Mouse (Mus musculus) cerebral cortex, adult 2 months (tissue): ENCODE results near the gene Pcdh9.

Source experiments
- WGBS: fragments of 180-500 bp; shearing (Covaris S2); methylation state at CpG from one replicate; pipeline ENCODE4 v1.1.7; 2018; 5-methylcytosine and 5-hydroxymethylcytosine counted together

The Pcdh9 gene

DNA sequence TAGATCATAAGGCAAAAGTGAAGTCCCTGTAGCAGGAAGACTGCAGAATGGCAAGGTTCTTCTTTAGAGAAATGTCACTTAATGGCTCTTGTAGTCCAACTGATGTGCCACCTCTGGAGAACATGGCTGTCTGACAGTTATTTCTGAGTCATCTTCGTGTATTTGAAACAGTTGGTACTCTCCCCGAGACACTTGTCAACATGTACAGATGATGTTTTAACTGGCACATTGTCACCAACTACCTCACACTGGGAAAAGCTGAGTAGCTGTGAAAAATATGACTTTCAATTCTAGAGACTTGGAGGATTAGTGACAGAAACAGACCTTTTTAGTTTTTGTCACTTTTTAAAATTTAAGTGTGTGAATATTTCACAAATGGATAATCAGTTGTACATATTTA lies 804.8 kb downstream of the Pcdh9 start:
- 47% methylated on average over 2 of the region's 2 CpGs for WGBS

DNA sequence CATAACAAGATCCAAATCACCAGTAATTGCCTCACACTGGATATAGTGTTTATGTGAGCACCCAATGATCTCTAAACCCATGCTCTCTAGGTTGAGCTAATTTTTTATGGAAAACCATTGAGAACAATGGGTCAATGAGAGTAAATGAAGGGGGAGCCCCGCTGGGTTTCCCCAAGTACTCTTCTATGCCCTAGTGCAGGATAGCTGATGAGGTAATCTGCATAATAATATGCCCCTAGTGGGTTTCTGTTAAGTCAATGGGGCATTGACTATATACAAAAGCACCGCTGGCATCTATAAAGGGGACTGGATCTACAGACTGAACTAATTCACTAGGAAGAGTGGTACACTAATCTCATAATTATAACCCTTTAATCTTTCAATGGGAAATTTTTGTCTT lies 807.3 kb downstream of the Pcdh9 start:
- 39% methylated on average over 2 of the region's 2 CpGs for WGBS

DNA sequence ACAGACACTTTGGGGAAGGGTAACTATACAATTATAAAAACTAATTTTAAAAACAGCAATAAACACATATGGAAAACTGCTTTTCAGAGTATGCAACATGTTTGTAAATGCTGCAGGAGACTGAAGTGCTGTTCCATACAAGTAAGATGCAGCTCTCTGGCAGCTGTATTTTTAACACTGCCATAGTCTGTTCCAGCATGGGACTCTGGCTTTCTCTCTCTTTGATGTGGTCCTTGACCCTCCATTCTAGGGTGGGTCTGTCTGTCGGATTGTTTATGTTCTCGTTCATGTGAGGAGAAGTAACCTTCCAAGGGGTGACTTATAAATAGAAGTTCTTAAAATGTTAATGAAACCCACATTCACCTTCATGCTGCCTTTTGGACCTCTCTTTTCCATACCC lies 809.6 kb downstream of the Pcdh9 start:
- WGBS = 56% methylated on average over 2 of the region's 2 CpGs

DNA sequence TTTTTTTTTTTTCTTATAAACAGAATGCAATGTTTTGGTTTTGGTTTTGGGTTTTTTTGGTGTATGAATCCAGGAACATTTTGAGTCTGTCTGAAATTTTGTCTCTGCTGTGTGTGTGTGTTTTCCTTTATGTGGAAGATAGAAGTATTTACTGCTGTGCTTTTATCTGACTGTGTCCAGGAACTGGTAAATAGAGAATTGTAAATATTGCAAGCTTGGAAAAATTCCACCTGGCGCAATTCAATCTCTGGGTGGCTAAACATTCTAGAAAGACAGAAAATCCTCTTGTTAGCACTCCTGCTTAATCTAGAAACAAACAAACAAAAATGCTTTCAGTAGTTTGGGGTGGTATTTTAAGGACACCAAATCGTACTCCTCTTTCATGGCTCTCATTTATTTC lies 814.7 kb downstream of the Pcdh9 start:
- WGBS = 54% methylated on average over 2 of the region's 2 CpGs

DNA sequence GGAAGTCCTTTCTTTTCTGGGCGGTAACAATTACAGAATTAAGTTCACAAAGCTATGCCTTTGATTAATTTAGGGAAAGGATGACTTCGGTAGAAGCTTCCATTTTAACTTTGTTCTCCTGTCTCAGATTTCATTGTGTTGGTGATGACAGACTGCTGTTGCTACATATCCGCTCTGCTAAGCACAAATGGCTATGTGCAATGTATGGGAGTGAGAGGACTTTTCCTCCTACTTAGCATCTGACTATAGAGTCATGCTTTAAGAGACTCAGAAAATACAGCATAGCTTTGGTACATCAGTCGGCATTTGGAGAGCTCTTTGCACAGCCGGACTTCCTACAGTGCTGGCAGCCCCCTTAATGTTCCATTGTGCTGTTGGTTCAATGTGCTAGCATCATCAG lies 818.1 kb downstream of the Pcdh9 start:
- 57% methylated on average over 5 of the region's 5 CpGs for whole genome bisulfite sequencing

DNA sequence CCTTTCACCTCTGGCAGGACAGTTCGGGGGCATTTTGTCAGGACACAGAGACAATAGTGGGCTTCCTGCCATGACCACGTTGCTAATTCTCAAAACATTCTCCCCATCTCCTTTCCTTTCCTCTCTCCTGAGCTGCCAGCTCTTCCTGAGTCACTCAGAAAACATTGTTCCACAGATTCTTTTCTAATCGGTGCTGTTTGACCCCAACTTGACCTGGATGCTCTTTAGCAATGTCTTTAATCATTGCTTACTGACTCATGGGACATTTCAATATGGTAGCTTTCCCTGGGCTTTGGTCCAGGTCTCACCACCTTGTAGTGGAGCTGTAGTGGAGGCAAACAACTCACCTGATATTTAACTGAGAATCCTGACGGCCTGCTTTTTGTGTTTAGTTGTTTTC lies 820.3 kb downstream of the Pcdh9 start:
- 61% methylated on average over 4 of the region's 4 CpGs for WGBS

DNA sequence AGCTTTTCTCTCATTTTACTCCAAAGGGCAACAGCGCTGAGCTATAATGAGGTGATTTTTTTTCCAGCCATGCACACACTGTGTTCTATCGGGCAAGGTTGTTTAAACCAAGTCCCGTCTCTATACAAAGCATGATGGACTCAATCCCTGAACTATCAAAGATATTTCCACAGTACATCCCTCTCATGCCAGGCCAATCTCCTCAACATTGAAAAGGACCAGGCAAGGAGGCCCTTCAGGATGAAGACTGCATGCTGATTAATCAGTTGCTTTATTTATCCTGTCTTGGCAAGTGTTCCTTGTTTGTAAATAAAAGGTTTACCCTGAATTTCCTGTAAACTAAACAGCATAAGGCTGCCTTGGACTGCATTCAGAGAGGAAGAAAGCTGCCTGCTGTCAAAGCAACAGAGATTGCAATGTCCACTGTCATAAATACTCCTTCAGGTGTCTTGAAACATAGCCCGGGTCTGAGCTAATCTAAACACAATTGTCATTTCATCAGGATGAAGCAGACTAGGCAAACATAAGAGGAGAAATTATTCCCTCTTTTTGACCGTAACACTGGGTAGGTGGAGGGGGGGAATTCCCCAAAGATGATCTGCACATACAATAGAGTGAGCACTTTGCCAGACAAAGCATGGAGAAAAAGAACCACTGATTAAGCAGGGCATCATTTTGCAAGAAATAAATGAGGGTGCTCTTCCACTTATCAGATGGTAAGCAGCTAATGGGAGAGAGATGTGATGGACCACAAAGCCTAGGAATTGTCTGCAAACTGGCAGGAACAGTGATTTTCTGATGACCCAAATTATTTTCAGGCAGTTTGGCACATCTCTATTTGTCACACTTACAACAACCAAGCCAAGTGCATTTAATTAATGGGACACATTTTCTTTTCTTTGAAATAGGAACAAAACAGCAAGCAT lies 822.8 kb downstream of the Pcdh9 start:
- 48% methylated on average over 5 of the region's 5 CpGs for WGBS

DNA sequence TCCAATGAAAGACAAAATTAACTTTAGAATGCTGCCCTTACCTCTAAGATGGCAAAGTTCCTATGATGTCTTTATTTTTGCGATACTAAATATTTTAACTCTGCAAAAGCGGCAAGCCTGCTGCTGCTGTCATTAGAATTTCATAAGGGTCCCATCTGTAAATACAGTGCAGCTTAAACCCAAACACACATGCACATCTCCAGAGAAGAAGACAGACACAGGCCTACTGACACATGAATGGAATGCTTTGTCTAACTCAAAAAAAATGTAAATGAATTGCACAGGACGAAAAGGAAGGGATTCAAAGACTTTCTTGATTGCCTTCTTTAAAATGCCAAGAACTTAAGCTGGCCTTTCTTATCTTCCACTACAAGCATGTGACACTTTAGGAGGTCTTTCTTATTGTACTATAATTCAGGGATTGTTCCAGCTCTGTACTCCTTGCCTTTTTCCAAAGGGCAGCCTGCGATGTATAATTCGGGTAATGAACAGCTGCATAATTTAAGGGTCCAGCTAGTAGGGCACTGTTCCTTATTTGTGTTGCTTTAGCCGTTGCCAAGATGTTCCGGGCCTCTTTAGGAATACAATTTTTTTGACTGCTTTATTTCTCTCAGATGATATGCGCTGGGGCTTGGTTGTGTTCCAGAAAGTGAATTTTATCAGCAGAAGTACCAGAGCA lies 823.6 kb downstream of the Pcdh9 start:
- WGBS = 40% methylated on average over 8 of the region's 8 CpGs

DNA sequence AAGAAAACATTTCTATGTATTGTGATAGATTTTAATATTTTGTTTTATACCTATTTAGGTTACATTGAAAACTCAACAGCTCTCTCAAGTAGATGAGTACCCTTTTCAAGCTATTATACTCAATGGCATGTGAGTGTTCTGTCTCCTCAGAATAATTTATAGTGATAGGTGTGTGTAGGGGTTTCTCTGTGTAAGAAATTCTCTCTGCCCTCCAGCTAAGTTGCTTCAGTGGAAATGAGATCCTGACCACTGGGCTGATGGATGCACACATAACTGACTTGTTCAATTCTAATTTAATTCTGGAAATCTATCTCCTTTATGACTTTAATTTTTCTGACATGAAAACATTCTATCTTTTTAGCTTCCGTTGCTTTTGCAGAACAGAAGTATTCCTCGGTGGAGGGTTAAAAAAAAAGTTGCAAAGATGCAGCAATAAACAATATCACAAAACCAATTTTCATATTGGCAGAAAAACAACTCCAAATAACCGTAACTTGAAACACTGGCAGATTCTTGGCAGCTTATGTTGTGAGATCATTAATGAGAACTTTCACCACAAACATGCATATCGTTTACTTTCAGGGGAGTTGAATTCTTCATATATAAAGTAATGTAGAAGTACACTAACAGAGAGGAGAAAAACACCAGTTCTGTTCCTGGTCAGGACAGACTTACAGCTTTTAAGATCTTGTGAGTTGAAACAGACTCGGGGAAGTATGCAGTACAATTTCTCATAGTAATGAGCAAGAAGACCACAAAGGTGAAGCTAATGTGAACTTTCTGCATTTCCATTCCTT lies 828.5 kb downstream of the Pcdh9 start:
- WGBS = 62% methylated on average over 5 of the region's 5 CpGs

DNA sequence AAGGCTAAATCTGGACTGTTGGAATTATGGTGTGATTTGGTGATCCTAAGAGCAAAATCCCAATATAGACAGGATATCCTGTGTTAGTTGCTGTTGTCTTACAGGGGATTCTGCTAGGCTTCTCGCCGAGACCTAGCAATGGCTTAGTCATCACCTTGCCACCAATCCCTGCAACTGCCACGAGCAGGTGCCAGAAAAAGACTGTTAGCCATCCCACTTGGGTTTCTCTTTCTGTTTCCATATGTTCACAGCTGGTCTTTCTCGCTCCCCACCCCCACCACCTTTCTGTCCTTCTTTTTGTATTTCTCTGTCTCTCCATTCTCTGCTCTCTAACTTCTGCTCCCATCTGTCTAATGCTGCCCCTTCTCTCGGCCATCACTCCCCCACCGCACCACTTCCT lies 831.7 kb downstream of the Pcdh9 start:
- WGBS = 63% methylated on average over 6 of the region's 6 CpGs

DNA sequence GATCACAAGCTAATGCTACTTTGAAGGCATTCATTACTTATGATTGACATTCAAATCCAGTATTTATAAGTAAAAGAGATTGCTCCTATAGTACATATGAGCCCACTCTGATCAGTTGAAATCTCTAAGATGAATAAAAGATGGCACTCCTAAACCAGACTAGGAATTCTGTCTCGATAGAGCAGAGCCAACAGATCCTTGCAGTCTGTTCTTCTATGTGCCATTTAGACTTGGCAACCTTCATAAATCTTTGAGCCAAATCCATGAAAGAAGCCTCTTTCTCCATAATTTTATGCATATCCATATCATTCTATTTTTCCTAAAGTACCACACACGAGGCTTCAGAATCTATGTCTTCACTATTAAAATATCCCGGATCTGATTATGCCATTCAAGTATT lies 834.5 kb downstream of the Pcdh9 start:
- WGBS = 43% methylated on average over 3 of the region's 3 CpGs

DNA sequence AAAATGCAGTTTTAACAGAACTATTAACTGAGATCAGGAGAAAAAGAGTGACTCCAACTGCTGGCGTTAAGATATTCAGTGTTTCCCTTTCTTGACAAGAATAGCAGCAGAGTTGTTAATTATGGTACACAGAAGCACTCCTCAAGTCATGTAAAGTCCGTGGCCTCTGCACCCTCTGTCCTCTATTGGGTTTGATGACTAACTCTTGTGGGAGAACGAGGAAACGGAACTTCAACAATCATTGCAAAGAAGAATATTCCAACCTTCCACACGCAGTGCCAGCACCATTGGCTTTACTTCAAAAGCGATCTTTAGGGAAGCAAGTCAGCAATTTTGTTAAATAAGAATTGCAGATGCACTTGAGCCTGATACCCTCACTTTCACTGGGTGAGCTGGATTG lies 849.9 kb downstream of the Pcdh9 start:
- 31% methylated on average over 6 of the region's 6 CpGs for WGBS

DNA sequence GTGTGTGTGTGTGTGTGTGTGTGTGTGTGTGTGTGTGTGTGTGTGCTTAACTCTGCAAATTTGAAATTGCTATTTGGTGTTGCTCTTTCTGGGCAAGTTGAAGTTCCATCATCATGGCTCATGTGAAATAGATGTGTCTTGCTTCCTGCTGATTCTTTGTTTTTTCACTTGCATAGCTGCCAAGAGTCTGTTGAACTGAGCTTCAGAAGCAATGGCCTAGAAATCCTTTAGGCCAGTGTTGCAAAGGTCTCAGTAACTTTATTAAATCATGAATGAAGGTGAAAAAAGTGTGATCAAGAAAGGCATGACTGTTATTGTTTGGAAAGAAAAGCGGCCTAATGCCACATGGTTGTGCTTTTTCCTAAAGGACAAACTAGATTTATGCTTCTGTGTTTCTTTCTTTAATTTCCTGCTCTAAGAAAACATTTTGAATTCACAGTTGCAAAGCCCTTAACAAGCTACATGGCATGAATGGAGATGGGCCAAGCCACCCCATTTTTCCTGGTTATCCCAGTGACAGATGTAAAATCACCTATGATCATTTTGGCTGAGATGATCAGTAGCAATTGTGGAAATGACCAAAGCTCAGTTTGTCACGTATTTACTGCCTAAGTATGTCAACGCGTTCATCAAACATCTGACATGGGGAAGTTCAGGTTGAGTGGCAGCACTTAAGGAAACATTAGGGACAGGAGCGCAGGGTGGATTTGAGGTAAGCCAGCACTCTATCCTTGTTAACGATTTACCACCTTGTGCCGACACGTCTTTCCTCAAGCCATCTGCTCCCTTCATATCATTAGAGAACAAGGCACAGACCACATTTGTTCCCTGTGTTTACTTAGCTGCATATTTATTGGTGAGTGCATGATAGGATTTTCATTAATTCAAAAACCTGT lies 850.9 kb downstream of the Pcdh9 start:
- 63% methylated on average over 8 of the region's 8 CpGs for WGBS

DNA sequence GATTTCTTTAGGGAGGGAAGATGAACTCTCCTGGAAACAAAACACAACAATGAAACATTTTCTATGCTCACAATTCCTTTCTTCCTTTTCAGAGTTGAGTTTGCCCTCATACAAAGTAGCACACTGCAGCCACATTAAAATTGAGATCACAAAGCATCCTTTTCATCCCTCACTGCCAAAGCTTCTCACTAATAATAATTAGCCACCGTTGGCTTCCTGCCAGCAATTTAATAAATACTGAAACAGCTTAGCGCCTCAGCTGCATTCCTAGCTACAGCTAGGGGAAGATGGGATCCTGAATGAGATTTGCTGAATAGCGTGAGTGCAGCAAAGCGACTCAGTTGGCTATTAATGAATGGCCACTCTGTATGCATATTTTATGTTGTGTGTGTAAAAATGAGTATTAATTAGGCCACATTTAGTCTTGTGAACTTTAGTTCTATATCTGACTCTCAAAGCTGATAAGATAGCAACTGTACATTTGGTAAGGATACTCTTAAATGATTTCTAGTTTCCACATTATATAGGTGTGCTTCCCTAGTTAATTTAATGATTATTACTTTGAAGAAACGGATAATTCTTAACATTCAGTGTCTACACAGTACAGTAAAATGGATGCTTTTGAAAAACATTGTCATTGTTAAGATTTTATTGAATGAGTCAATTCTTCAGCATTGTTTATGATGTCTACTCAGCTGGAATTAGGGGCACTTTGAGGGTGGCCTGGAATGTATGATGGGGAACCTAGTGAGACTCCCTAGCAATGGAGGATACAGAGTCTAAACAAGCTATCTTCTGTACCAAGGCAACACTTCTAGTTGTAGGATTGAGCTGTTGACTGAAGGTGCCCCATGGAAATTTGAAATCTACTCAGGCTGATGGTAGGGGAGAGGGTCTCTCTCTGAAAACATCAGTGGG lies 881.1 kb downstream of the Pcdh9 start:
- 48% methylated on average over 5 of the region's 5 CpGs for WGBS
